Mouse (Mus musculus) lung, postnatal 14 days (tissue): ENCODE measurements at regions not wholly inside any gene's neighbourhood (a gene's known extent, or its start where the extent isn't known, plus 50 kb on each side); places are given as distances from the start of the nearest gene placed in this dataset.

Source experiments
- DNase-seq: peaks from one replicate; pipeline ENCODE4 v3.0.0; 2021

GRCm38 (mm10) chr2:46358225-46358624 is 1241.0 kb upstream of the Zeb2 start:
- no peak for DNase-seq

GRCm38 (mm10) chr2:46356651-46357050 is 1239.5 kb upstream of the Zeb2 start:
- no peak for DNase-seq

GRCm38 (mm10) chr2:46340694-46341093 is 1223.5 kb upstream of the Zeb2 start:
- no peak for DNase-seq

GRCm38 (mm10) chr2:46316666-46317065 is 1199.5 kb upstream of the Zeb2 start:
- no peak for DNase-seq

- no peak for DNase-seq
Measured at GRCm38 (mm10) chr2:46315243-46315642, 1198.0 kb upstream of the Zeb2 start.

- DNase-seq = no peak
Measured at GRCm38 (mm10) chr2:46307582-46308153, 1190.5 kb upstream of the Zeb2 start.

GRCm38 (mm10) chr2:46302627-46303026 is 1185.4 kb upstream of the Zeb2 start:
- no peak for DNase-seq

GRCm38 (mm10) chr2:46297274-46297843 is 1180.2 kb upstream of the Zeb2 start:
- no peak for DNase-seq

GRCm38 (mm10) chr2:46283929-46284598 is 1166.9 kb upstream of the Zeb2 start:
- no peak for DNase-seq

GRCm38 (mm10) chr2:46280822-46281221 is 1163.6 kb upstream of the Zeb2 start:
- DNase-seq = no peak

GRCm38 (mm10) chr2:46261618-46262017 is 1144.4 kb upstream of the Zeb2 start:
- DNase-seq = no peak

- DNase-seq = no peak
Measured at GRCm38 (mm10) chr2:46251562-46251961, 1134.4 kb upstream of the Zeb2 start.

GRCm38 (mm10) chr2:46245717-46246116 is 1128.5 kb upstream of the Zeb2 start:
- no peak for DNase-seq

GRCm38 (mm10) chr2:46244697-46245096 is 1127.5 kb upstream of the Zeb2 start:
- DNase-seq = no peak

- DNase-seq = no peak
Measured at GRCm38 (mm10) chr2:46242806-46243205, 1125.6 kb upstream of the Zeb2 start.

GRCm38 (mm10) chr2:46239874-46240273 is 1122.7 kb upstream of the Zeb2 start:
- DNase-seq = no peak

- no peak for DNase-seq
Measured at GRCm38 (mm10) chr2:46230791-46231450, 1113.7 kb upstream of the Zeb2 start.

- DNase-seq = peak; percentile 1
Measured at GRCm38 (mm10) chr2:46218336-46218957, 1101.3 kb upstream of the Zeb2 start.

GRCm38 (mm10) chr2:46199341-46199740 is 1082.1 kb upstream of the Zeb2 start:
- DNase-seq = no peak

- DNase-seq = no peak
Measured at GRCm38 (mm10) chr2:46187265-46187888, 1070.2 kb upstream of the Zeb2 start.

- no peak for DNase-seq
Measured at GRCm38 (mm10) chr2:46183241-46183640, 1066.0 kb upstream of the Zeb2 start.

GRCm38 (mm10) chr2:46179741-46180140 is 1062.5 kb upstream of the Zeb2 start:
- DNase-seq = no peak

- DNase-seq = no peak
Measured at GRCm38 (mm10) chr2:46168488-46168887, 1051.3 kb upstream of the Zeb2 start.
